Mouse (Mus musculus): ENCODE results near the gene Nlrp1b. TPM values are rescaled to one million over a fixed set of nuclear protein-coding genes. Genes with fewer than 3 reads are reported as not detected.

Nlrp1b gene
- polyA plus RNA-seq, 1 experiment from 2014 or later: 0.13 TPM

DNA sequence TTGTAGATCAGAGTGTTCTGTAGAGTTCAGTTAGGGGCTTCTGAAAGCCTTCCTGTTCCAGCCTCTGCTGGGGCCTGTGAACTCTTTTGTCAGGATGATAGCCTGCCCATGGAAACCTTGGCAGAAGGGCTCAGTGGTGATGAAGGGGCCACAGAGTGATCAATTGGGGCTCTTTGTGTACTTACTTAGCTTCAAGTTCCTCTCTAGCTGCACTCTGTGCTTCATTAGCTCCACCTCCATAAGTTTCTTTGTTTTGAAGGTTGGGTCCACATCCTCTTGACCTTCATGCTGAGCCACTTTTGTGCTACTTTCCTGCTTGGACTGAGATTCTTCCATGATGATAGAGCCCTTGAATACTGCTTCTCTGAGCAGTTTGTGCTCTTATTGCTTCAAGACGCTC is 88.5 kb downstream of the Nlrp1b start:
- Histone ChIP-seq H3K36me3 (no peaks in the 10 kb centered on the region), H3K27ac (replicated peaks) (no peak overlapping the region), H3K9ac (no peak overlapping the region), H3K9me3 (replicated peaks) (no peaks in the 10 kb centered on the region), H3K4me2 (replicated peaks) (no peak overlapping the region), H3K4me3 (replicated peaks) (no peak overlapping the region), H3K27me3 (no peaks in the 10 kb centered on the region), H3K4me1 (no peaks in the 10 kb centered on the region)
- WGBS: 94% methylated on average over 1 of the region's 1 CpGs
- no peak for ATAC-seq (ENCODE audit: insufficient number of reproducible peaks, low FRiP score, low TSS enrichment, low read depth)

DNA sequence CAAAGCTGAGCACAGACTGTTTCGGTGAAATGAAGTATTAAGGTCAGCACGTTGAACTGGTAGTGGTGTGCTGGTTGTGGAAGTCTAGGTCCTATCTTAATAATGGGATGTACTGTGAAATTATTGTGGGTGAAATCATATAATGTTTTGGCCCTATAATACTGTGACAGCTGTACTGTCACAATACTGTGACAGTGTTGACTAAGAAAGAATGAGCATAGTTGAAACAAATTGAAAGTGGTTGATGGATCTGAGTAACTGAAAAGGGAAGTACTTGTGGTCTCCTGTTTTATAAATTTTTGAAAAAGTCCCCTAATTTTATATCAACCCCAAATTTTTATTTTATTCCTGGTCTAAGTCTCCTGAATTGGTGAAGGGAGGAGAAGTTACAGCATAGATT is 123.4 kb downstream of the Nlrp1b start:
- no peak for ATAC-seq (ENCODE audit: insufficient number of reproducible peaks, low FRiP score, low TSS enrichment, low read depth)
- WGBS: 84% methylated on average over 2 of the region's 2 CpGs
- Histone ChIP-seq H3K4me1 (no peaks in the 10 kb centered on the region), H3K27me3 (no peaks in the 10 kb centered on the region), H3K9me3 (replicated peaks) (no peaks in the 10 kb centered on the region), H3K27ac (replicated peaks) (no peak overlapping the region), H3K4me3 (replicated peaks) (no peak overlapping the region), H3K4me2 (replicated peaks) (no peak overlapping the region), H3K9ac (no peak overlapping the region), H3K36me3 (no peaks in the 10 kb centered on the region)

DNA sequence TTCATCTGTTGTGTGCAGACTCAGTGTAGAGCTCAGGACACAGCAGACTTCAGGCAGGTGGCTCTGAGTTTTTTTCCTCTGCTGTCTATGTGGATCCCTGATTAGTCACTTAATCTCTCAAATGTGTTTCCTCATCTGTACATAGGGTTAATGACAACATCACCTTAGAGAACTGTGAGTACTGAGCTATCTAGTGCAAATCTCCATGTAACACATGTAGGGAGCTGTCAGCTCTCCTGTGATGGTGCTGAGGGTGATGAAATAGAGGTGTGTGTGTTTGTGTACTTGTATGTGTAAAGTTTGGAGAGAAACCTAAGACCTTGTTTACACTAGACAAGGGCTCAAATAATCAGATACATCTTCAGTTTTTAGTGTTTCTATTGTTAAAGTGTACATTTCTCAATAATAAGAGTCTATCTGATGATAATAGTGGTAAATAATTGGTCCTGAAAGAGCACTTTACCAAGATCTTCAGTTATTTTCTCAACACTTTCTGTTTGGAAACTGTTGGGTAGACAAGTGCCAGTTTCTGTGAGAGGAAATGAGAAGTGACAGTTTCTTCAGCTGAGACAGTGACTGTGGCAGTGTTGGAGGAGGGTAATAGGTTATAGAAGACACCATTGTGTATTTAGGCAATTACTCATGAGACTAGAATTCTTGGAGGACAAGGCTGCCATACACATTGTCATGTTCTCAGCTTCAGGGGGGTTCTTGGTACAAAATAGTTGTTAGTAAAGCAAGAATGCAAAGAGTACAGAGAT is 124.1 kb downstream of the Nlrp1b start:
- Histone ChIP-seq H3K9me3 (replicated peaks) (no peaks in the 10 kb centered on the region), H3K27me3 (no peaks in the 10 kb centered on the region), H3K27ac (replicated peaks) (no peak overlapping the region), H3K4me2 (replicated peaks) (no peak overlapping the region), H3K9ac (no peak overlapping the region), H3K4me1 (no peaks in the 10 kb centered on the region), H3K36me3 (no peaks in the 10 kb centered on the region), H3K4me3 (replicated peaks) (no peak overlapping the region)
- ATAC-seq (ENCODE audit: insufficient number of reproducible peaks, low FRiP score, low TSS enrichment, low read depth): no peak

DNA sequence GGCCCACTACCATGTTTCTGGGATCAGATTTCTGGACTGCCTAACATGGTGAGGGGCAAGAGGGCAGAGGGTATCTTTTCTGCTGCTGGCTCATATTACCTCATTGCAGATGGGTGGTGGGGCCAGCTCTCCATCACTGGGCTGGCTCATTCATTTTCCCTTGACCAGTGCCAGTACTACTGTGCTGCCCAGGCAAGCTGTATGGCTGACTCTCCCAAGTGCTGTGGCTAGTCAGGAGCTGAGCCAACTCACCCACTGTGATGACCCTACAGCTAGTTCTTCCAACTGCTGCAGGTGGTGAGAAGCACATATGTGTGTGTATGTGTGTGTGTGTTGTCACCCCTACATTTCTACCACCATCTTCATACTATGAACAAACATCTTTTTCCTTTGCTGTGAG is 126.6 kb downstream of the Nlrp1b start:
- H3K4me2 ChIP-seq (replicated peaks): no peak overlapping the region
- H3K4me1 ChIP-seq: no peaks in the 10 kb centered on the region
- H3K9me3 ChIP-seq (replicated peaks): no peaks in the 10 kb centered on the region
- ATAC-seq (ENCODE audit: insufficient number of reproducible peaks, low FRiP score, low TSS enrichment, low read depth): no peak
- H3K36me3 ChIP-seq: no peaks in the 10 kb centered on the region
- no peak overlapping the region for H3K4me3 ChIP-seq (replicated peaks)
- no peak overlapping the region for H3K27ac ChIP-seq (replicated peaks)
- no peak overlapping the region for H3K9ac ChIP-seq
- H3K27me3 ChIP-seq: no peaks in the 10 kb centered on the region

Other genes with a start within 250 kb of the Nlrp1b start
- gene C1qbp, start 247.7 kb downstream of the Nlrp1b start, polyA plus RNA-seq (2015; fragmentation: Nextera tagmentation; extraction: Ambion mirVana): 209 and 213 TPM in 2 replicates
- gene Dhx33, start 226.3 kb downstream of the Nlrp1b start, polyA plus RNA-seq (2015; fragmentation: Nextera tagmentation; extraction: Ambion mirVana): 16.5 and 17.7 TPM in 2 replicates
- gene Mis12, start 211.1 kb downstream of the Nlrp1b start, polyA plus RNA-seq (2015; fragmentation: Nextera tagmentation; extraction: Ambion mirVana): 42.3 TPM in 2 replicates
- gene Derl2, start 210.9 kb downstream of the Nlrp1b start, polyA plus RNA-seq (2015; fragmentation: Nextera tagmentation; extraction: Ambion mirVana): 40.5 and 43.5 TPM in 2 replicates
- 160 and 169 TPM in 2 replicates for gene 6330403K07Rik, start 197.2 kb downstream of the Nlrp1b start, polyA plus RNA-seq (2015; fragmentation: Nextera tagmentation; extraction: Ambion mirVana)
- 0.21 and 0.23 TPM in 2 replicates for gene Nlrp1a, start 86.0 kb downstream of the Nlrp1b start, polyA plus RNA-seq (2015; fragmentation: Nextera tagmentation; extraction: Ambion mirVana)